Mouse (Mus musculus) right cerebral cortex, postnatal 36 days (tissue): ENCODE measurements around the gene Rab22a.
"Not testable (repeated sequence)": the region's sequence is repeated elsewhere in the genome, so short reads cannot be mapped to it uniquely, and the experiment has no call there.

Experiments used
- DNase-seq, 2 experiments: peaks; one replicate each; pipeline ENCODE4 v3.0.0; 2022; ENCODE audit warnings: low spot score in 2 of 2, mixed read lengths in 1 of 2

Gene Rab22a

GRCm38 (mm10) chr2:173666876-173667275 lies 7.3 kb downstream of the Rab22a start:
- no peak for DNase-seq

GRCm38 (mm10) chr2:173672328-173672896 lies 12.9 kb downstream of the Rab22a start:
- DNase-seq: no peak

GRCm38 (mm10) chr2:173673469-173673868 lies 13.9 kb downstream of the Rab22a start:
- no peak for DNase-seq

GRCm38 (mm10) chr2:173678593-173678992 lies 19.0 kb downstream of the Rab22a start:
- no peak for DNase-seq

GRCm38 (mm10) chr2:173679217-173679616 lies 19.7 kb downstream of the Rab22a start:
- no peak for DNase-seq

GRCm38 (mm10) chr2:173680153-173680552 lies 20.6 kb downstream of the Rab22a start:
- DNase-seq: no peak

GRCm38 (mm10) chr2:173682773-173683172 lies 23.2 kb downstream of the Rab22a start:
- DNase-seq: no peak

GRCm38 (mm10) chr2:173685781-173686361 lies 26.3 kb downstream of the Rab22a start:
- DNase-seq: no peak

- no peak for DNase-seq
These were observed 27.8 kb downstream of the Rab22a start for GRCm38 (mm10) chr2:173687363-173687762.

- DNase-seq: no peak
These were observed 30.3 kb downstream of the Rab22a start for GRCm38 (mm10) chr2:173689835-173690234.

- DNase-seq: no peak
These were observed 32.2 kb downstream of the Rab22a start for GRCm38 (mm10) chr2:173691748-173692147.

GRCm38 (mm10) chr2:173692693-173693092 lies 33.1 kb downstream of the Rab22a start:
- no peak for DNase-seq

- DNase-seq: no peak
These were observed 39.3 kb downstream of the Rab22a start for GRCm38 (mm10) chr2:173698850-173699249.

GRCm38 (mm10) chr2:173702096-173702866 lies 42.7 kb downstream of the Rab22a start:
- DNase-seq: no peak

- no peak for DNase-seq
These were observed 43.3 kb downstream of the Rab22a start for GRCm38 (mm10) chr2:173702867-173703237.

GRCm38 (mm10) chr2:173705827-173706551 lies 46.4 kb downstream of the Rab22a start:
- no peak for DNase-seq

GRCm38 (mm10) chr2:173707626-173708025 lies 48.1 kb downstream of the Rab22a start:
- not testable (repeated sequence) for DNase-seq

GRCm38 (mm10) chr2:173710193-173710592 lies 50.6 kb downstream of the Rab22a start:
- no peak for DNase-seq

- no peak for DNase-seq
These were observed 53.1 kb downstream of the Rab22a start for GRCm38 (mm10) chr2:173712656-173713055.

GRCm38 (mm10) chr2:173713241-173713640 lies 53.7 kb downstream of the Rab22a start:
- DNase-seq: no peak

- no peak for DNase-seq
These were observed 55.2 kb downstream of the Rab22a start for GRCm38 (mm10) chr2:173714620-173715218.

GRCm38 (mm10) chr2:173716966-173717365 lies 57.4 kb downstream of the Rab22a start:
- DNase-seq: no peak
